9 mouse cellular contexts compared by ENCODE assay signal in the genomic region with DNA sequence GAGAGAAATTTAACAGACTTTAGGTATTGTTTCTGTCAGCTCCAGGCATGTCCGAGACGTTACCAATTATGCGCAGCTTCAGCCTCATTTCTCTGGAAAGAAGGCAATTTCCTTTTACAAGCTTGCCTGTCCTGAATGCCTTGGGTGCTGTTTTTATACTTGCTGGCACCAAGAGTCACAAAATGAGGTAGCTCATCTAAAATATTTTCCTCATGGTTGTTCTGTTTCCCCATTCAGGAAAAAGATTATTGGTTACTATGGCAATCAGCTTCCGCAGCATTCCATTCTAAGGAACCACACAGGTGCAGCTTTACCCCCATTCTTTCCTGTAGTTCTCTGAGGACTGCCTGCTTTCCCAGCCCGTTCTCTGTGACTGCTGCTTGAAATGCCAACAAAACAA. TPM values are rescaled to one million over a fixed set of nuclear protein-coding genes. Genes with fewer than 3 reads are reported as not detected.
DNase-seq lines count a peak whose midpoint lies in the region; ATAC-seq lines count a peak whose summit lies in the region.
"Had no signal": no experiment of that assay in that cellular context is flagged by ENCODE, and none has a peak within 500 bp of the region (broad histone marks: within the 10 kb centered on the region; RNA-seq: fewer than 3 reads in every experiment).

A gene (plus strand): TSS at position 320 of the 400 bp plus-strand sequence.

- no peaks in the 10 kb centered on the region for H3K27me3 ChIP-seq in forebrain, embryonic 12.5 days
- H3K27me3 ChIP-seq in forebrain, embryonic 10.5 days (ENCODE audit: poor library complexity, severe bottlenecking): no peaks in the 10 kb centered on the region
- no peaks in the 10 kb centered on the region for H3K27me3 ChIP-seq in heart, embryonic 12.5 days (replicated peaks)
- H3K27me3 ChIP-seq: liver, embryonic 15.5 days had no signal

- H3K9me3 ChIP-seq in forebrain, embryonic 12.5 days: no peaks in the 10 kb centered on the region
- H3K9me3 ChIP-seq in forebrain, embryonic 10.5 days: no peaks in the 10 kb centered on the region
- H3K9me3 ChIP-seq in heart, embryonic 12.5 days (replicated peaks): no peaks in the 10 kb centered on the region
- H3K9me3 ChIP-seq: liver, embryonic 15.5 days had no signal

- H3K9ac ChIP-seq in forebrain, embryonic 12.5 days: no peak within 1 kb of the TSS
- no peak within 1 kb of the TSS for H3K9ac ChIP-seq in heart, embryonic 12.5 days
- H3K9ac ChIP-seq: liver, embryonic 15.5 days had no signal

- no peak within 1 kb of the TSS for H3K27ac ChIP-seq in forebrain, embryonic 12.5 days
- H3K27ac ChIP-seq in forebrain, embryonic 10.5 days: no peak within 1 kb of the TSS
- H3K27ac ChIP-seq in heart, embryonic 12.5 days (ENCODE audit: poor library complexity, severe bottlenecking): no peak within 1 kb of the TSS

- intact Hi-C loops in left cerebral cortex, postnatal 36 days (cut with DNase I): no loop called here

- DNase-seq in forebrain, embryonic 10.5 days (ENCODE audit: extremely low spot score, low spot score): no peak
- no peak for DNase-seq in adrenal gland, postnatal 4 days (ENCODE audit: low spot score in 2 of 2)
- DNase-seq in left cerebral cortex, postnatal 36 days (ENCODE audit: low spot score in 2 of 2): no peak
- DNase-seq in urinary bladder, adult 18-20 months (ENCODE audit: low spot score in 2 of 2): no peak
- no peak for DNase-seq in thymus, postnatal 14 days
- no peak for DNase-seq in kidney, adult 8-10 months

- no peak for ATAC-seq in forebrain, embryonic 12.5 days (ENCODE audit: low FRiP score)
- no peak for ATAC-seq in heart, embryonic 12.5 days (ENCODE audit: insufficient number of reproducible peaks, low FRiP score)

- WGBS in forebrain, embryonic 12.5 days: 70% methylated on average over 5 of the region's 5 CpGs
- WGBS in forebrain, embryonic 10.5 days: 82% methylated on average over 5 of the region's 5 CpGs
- 89% methylated on average over 5 of the region's 5 CpGs for WGBS in heart, embryonic 12.5 days

- H3K4me1 ChIP-seq in forebrain, embryonic 12.5 days: no peaks in the 10 kb centered on the region
- H3K4me1 ChIP-seq in forebrain, embryonic 10.5 days: peaks cover 9% of the 10 kb centered on the region
- no peaks in the 10 kb centered on the region for H3K4me1 ChIP-seq in heart, embryonic 12.5 days (replicated peaks)

- no peaks in the 10 kb centered on the region for H3K36me3 ChIP-seq in forebrain, embryonic 12.5 days (replicated peaks)
- no peaks in the 10 kb centered on the region for H3K36me3 ChIP-seq in forebrain, embryonic 10.5 days (replicated peaks)
- no peaks in the 10 kb centered on the region for H3K36me3 ChIP-seq in heart, embryonic 12.5 days
- H3K36me3 ChIP-seq: liver, embryonic 15.5 days had no signal

- no peak within 1 kb of the TSS for H3K4me3 ChIP-seq in forebrain, embryonic 12.5 days (replicated peaks)
- no peak within 1 kb of the TSS for H3K4me3 ChIP-seq in forebrain, embryonic 10.5 days
- H3K4me3 ChIP-seq in heart, embryonic 12.5 days: no peak within 1 kb of the TSS
- H3K4me3 ChIP-seq: liver, embryonic 15.5 days had no signal

- H3K4me2 ChIP-seq in forebrain, embryonic 12.5 days: no peak within 1 kb of the TSS
- no peak within 1 kb of the TSS for H3K4me2 ChIP-seq in heart, embryonic 12.5 days
- H3K4me2 ChIP-seq: liver, embryonic 15.5 days had no signal

RNA-seq across cellular contexts. Expression of the gene that starts here (rescaled TPM):
- polyA plus RNA-seq in forebrain, embryonic 12.5 days (2016; fragmentation: Nextera tagmentation; extraction: Ambion mirVana): 14.3 and 16.2 TPM in 2 replicates
- polyA plus RNA-seq in forebrain, embryonic 10.5 days (2016; fragmentation: Nextera tagmentation; extraction: Ambion mirVana): 7.9 TPM in 2 replicates
- 10 to 100 TPM; 16.7 to 18.2 TPM for total RNA-seq in adrenal gland, postnatal 4 days (2021)
- 23.5 and 27.7 TPM in 2 replicates for polyA plus RNA-seq in heart, embryonic 12.5 days (2016; fragmentation: Nextera tagmentation; extraction: Ambion mirVana)
- total RNA-seq in left cerebral cortex, postnatal 36 days (2021): 100 to 1,000 TPM; 284 to 371 TPM

Comparison
In these comparisons a context has a peak if more than half of its experiments do, and no peak if none do; other contexts are left out.
1. RNA of the gene that starts here (total RNA-seq): 284 to 371 TPM in left cerebral cortex, postnatal 36 days; 16.7 to 18.2 TPM in adrenal gland, postnatal 4 days; every median in the first group is over 10 times any median in the second.